Mouse (Mus musculus): ENCODE data around the gene Chmp6.

The Chmp6 gene

DNA sequence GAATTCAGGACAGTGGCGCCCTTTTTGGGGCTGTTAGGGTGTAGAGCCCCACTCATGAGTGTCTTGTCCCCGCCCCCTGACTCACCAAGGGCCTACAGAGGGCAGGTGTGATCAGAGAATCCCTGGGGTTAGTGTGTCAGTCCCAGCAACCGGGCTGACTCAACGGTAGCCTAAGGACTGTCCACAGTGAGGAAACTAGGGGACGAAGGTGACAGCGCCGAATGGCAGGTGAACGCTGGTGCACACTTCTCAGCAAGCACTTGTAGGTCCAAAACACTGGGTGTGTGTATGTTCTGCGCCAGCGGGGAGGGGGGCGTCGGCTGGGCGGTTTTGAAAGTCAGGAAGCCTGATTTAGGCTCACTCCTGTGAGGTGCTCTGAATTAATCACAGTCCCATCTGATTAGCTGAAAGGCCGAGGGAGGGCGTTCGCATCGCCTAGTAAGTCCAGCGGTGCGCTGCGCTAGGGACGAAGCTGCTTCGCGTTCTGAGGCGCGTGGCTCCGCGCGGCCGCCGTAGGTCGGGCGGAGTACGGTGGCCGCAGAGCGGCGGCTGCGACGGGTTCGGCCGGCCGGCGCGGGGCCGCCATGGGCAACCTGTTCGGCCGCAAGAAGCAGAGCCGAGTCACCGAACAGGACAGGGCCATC, at the start of gene Chmp6:
TSS of gene Chmp6 (plus strand) at position 151 of the 644 bp plus-strand sequence.
- peak; percentile 81 for DNase-seq (ENCODE audit: low spot score)

DNA sequence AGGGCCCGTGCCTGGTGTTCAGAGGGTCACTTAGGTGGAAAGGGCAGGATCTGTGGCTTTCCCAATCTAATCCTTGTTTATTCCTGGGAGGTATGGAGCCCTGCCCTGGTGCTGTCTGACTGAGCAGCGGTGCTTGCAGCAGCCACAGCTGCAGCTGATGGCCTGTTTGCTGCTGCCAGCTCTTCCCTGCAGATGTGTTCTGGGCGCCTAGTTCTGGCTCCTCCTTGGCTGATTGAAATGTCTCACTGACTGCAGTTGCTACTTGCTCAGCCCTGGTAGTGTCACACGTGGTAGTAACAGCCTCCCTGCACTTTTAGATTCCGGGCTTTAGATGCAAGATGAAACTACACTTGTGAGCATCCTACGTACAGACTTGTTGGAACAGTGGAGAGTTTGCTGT, 46.4 kb upstream of the Chmp6 start:
- no peak for DNase-seq (ENCODE audit: low spot score)

DNA sequence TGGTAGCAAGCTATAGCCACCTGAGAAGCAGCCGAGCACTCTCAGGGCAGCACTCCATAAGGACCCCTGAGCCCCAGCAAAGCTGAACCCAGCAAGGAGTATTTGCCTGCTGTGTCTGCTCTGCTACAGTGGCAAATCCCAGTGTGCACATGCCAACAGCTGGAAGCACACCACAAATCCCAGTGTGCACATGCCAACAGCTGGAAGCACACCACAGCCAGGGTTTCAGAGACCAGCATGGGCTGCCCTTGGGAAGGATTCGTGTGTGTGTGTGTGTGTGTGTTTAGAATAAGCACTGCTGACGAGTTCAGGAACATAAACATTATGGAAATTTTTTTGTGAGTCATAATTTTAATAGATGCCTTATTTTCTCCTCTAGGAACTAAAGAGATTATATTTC, 45.1 kb upstream of the Chmp6 start:
- DNase-seq (ENCODE audit: low spot score) = no peak

DNA sequence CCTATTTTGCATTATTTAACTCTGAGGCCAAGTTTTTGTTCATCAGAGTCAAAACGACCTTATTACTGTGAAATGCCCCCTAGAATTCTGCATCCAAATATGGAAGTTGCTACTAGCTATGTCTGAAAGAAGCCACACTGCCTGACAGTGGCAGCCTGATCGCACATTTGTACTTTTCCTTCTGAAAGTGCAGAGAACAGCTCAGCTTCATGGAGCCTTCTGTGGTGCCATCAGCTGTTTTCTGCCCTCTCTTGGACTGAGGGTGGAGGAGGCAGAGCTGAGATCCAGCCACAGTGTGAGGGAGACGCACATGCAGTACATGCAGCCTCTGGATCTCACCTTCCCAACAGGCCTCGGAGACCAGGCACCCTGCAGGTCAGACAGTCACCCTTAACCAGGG, 44.7 kb upstream of the Chmp6 start:
- no peak for DNase-seq (ENCODE audit: low spot score)

DNA sequence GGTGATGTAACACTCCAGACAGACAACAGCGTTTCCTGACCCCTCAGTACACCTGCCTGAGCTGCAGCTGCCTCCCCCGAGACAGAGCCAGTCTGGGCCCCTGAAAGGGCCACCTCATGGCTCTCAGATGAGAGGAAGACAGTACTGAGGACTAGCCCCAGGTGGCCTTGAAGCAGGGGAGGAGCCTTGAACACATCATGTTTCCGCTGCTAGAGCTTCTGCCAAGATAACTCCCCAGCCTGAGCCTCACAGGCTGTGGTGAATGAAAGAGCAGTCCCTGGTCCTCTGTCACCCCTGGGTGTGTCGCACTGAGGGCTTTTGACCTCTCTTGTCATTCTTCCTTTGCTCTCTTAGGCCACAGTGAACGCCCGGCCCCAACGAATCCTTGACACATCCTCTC, 42.1 kb upstream of the Chmp6 start:
- no peak for DNase-seq (ENCODE audit: low spot score)

DNA sequence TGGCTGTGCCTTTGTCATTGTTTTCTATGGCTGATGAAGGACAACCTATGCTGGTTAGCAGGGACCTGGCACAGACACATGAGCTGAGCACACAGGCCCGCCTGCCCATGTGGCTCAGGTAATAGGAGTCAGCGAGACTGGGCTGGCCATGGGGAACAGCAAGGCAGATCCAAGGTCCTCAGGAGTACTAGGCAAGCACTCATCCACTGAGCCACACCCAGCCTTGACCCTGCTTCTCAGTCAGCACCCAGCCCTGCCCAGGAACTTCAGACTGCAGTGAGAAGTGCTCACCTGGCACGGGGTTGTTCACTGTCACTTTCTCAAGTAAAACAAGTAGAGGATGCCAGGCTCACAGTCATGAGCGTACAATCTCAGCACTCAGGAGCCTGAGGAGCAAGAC, 39.6 kb upstream of the Chmp6 start:
- no peak for DNase-seq (ENCODE audit: low spot score)

DNA sequence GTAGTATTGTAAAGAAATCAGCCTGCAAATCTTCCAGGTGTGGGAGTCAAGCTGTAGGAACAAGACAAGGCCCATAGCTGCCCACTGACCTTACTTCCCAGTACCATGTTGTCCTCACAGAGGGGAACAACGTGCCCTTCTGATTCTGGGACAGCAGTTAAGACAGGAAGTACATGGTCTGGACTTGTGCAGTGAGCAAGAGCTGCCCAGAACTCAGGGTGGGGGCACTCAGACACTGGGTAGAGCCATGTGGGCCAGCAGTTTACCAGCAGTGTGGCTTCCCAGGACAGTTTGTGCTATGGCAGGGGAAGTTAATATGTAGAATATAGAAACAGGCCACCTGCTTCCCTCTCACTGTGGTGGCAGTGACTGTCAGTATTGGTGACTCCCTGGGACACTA, 38.4 kb upstream of the Chmp6 start:
- DNase-seq (ENCODE audit: low spot score) = no peak

DNA sequence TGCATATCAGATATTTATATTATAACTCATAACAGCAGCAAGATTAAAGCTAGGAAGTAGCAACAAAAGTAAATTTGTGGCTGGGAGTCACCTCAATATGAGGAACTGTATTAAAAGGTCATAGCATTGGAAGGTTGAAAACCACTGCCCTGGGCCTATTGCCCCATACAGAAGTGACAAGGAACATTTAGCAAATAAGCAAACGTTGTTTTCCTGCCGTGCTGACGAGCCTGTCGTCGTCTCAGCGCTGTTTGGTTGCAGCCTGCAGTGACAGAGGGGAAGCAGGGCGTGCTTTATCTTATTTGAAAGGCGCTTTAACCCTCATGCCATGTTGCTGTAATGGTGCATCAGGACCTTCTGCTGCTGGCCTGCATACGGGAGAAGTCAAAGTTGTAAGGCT, 37.6 kb upstream of the Chmp6 start:
- no peak for DNase-seq (ENCODE audit: low spot score)

DNA sequence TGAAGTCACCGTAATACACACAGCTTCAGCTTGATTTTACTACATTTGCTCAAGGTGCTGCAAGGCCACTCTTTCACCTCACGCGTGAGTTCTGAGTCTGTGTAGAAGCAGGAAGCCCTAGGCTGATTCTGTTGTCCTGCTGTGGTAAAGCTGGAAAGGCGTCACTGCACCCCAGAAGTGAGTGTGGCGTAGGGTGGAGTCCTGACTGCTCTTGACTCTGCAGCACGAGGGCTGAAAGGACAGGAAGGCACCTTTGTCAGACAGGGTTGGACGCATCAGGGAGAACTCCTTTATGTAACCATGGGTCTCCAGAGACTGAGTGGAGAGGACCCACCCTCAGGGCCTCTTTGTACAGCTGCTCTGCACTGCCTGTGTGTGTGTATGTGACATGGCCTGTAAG, 36.1 kb upstream of the Chmp6 start:
- DNase-seq (ENCODE audit: low spot score) = no peak

DNA sequence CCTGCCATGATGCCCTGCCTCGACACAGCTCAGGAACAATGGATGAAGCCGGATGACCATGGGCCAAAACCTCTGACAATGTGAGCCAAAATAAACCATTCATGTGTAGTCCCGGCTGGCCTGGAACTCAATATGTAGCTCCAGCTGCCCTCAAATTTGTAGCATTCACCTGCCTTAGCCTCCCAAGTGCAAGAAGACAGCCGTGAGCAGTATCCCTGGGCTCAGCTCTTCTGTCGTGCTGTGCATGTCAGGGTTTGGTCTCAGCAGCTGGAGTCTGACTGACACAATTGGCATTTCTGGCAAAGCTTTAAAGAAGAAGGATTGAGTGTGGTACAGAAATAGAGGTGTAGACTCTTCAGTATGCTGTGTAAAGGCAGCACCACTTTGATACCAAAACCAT, 33.7 kb upstream of the Chmp6 start:
- no peak for DNase-seq (ENCODE audit: low spot score)

DNA sequence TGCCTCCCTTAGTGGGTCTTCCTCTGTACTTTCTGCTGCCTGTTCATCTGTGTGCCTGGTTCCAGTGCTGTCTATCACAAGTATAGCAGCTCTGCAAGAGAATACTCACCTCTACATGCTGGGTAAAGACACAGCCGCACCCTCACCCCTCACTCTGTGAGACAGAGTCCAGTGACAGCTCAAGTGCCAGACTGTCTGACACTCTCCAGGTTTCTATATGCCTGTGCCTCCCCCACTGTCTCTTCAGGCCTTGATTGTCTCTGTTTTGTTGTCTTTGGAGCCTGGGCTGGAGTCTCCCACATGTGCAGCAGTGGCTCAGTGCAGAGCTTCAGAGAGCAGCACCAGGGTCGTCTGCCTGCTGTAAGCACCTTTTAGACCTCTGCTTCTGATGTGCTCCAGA, 29.6 kb upstream of the Chmp6 start:
- DNase-seq (ENCODE audit: low spot score) = no peak

DNA sequence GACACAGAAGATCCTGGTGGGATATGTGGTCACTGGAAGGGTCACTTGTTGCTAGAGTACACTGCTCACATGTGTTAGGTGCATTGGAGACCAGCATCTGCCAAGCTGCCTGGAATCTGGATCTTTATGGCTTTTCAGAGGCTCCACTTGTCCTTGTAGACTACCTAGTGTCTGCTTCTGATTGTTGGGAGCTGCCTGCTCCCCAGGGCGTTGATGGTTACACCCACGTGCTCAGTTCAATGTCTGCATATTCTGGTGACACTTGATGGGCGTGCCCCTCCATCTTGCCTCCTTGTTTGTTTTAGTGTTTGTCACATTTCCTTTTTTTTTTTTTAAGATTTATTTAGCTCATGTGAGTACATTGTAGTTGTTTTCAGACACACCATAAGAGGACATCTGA, 23.3 kb upstream of the Chmp6 start:
- DNase-seq (ENCODE audit: low spot score) = no peak

DNA sequence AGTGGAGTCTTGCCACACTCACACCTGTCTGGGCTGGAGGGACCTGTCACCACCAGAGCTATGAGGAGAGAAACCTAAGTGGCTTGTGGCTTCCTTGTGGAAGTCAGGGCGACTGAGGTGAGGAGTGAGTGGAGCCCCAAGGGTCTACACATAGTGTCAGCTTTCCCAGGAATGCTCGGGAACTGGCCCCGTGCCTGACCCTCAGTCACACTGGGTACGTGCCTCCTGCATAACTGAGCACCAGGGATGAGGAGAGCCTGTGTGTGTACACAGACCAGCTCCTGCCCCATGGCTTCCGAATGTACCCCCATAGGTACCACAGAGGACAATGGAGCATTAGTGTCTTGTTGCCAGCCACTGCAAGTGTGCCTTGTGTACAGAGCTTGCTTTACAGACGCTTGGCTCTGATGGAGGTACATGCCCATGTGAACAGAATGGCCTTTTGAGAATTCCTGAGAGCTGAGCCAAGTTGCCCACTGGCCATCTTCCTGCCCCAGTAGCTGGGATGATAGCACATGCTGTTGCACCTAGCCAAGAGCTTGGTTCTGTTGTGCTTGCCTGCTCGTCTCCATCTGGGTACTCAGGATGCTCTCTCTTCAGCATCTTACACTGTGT, 21.5 kb upstream of the Chmp6 start:
- no peak for DNase-seq (ENCODE audit: low spot score)

DNA sequence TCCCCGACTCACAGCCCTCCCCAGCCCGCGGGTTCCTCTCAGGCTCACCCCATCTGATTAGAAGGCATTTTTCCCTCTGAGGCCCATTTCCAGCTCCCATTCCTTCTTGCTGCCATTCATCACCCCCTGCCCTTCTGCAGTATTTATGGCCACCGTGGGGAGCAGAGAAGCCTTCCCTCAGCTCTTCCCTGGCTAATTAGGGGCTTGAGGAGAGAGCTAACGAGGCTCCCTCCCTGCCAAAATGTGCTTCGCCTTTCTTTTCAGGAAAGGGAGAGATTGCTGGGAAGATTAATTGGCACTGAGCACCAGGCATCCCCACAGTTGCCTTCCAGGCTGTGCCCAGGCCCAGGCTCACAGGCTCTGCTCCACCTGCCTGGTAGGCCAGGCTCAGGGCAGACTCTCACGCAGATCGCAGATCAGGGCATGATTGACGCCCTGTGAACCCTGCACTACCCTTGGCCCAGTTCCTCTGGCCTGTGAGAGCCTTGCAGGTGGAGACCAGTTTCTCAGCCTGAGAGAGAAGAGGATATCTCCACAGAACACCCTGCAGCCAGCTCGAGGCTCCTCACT, 19.5 kb upstream of the Chmp6 start:
- no peak for DNase-seq (ENCODE audit: low spot score)

DNA sequence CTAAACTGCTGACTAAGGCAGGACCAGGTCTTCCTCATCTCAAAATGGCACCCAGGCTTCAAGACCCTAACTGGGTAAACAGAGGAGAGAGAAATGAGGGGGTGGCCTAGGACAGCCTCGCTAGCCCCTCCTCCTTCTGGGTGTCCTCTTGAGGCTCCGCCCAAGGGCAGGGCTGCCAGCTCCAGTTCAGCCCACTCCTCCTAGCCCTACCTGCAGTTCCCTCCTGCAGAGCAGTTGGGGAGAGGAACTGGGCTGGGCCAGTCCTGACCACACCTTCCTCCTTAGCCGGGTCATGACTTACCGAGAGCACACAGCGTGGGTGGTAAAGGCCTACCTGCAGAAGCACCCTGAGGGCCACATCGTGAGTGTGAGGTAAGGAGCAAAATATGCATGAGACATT, 18.6 kb upstream of the Chmp6 start:
- peak; percentile 28 for DNase-seq (ENCODE audit: low spot score)

DNA sequence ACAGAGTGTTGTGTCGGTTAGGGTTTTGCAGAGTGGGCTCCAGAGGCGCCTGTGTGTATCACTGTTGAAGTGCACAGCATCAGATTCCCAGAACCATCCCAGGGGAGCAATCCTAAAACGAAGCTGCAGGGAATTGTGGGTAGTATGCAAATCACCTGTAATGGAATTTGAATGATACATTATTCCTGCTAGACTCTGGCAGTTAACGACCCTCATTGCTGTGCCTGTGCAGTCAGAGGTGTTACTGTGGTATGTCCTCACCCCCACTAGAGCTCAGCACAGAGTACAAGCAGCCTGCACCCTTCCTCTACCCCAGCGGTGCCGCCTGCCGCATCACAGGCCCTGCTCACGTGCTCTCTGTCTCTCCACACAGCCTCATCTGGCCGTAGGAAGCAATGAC, 16.2 kb upstream of the Chmp6 start:
- no peak for DNase-seq (ENCODE audit: low spot score)

DNA sequence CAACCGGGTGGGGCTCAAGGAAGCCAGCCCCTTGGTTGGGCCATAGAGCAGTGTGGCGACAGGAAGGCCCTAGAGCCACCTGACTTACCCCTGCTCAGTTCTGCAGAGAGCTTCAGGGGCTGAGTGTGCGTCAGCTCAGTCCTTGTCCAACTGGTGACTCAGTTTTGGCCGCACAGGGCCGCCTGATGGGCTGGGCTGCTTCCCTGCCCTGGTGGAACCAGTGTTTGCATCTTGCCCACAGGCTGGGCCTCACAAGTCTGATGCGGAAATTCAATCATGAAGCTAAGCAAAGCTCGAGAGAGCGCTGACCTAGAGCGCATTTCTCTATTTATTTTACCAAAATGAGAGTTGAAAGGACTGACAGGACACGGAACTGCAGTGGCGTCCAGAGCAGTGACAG, 14.3 kb upstream of the Chmp6 start:
- DNase-seq (ENCODE audit: low spot score) = no peak

DNA sequence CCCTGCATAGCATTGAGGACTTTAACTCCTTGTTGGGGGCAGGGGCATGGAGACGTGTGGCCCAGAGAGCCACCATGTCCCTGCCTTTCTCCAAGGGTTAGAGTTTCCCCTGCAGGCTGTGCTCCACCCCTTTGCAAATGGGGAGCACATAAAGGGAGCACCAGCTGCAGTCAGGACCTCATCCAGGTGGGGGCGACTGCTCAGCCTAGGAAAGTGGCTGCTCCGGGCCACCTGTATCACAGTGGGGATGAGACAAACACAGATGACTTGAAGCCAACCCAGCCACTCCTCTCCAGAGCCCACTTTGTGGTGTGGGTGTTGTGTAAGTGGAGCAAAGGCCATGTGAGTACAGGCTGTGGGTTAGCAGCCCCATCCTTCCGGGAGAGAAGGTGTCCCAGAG, 12.1 kb upstream of the Chmp6 start:
- DNase-seq (ENCODE audit: low spot score) = no peak

DNA sequence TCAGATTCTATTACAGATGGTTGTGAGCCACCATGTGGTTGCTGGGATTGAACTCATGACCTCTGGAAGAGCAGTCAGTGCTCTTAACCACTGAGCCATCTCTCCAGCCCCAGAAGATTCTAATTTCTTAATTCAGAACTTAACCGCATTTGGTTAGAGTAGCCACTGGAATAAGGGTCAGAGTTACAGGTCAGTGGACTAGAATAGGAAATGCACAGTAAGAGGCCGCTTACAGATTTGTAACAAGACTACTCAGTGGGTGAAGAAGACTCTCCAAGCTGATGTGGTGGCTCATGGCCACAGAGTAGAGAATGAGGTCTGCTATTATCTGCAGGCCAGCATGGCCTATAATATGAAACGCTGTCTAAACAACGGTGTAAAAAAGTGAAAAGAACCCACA, 10.3 kb upstream of the Chmp6 start:
- no peak for DNase-seq (ENCODE audit: low spot score)

DNA sequence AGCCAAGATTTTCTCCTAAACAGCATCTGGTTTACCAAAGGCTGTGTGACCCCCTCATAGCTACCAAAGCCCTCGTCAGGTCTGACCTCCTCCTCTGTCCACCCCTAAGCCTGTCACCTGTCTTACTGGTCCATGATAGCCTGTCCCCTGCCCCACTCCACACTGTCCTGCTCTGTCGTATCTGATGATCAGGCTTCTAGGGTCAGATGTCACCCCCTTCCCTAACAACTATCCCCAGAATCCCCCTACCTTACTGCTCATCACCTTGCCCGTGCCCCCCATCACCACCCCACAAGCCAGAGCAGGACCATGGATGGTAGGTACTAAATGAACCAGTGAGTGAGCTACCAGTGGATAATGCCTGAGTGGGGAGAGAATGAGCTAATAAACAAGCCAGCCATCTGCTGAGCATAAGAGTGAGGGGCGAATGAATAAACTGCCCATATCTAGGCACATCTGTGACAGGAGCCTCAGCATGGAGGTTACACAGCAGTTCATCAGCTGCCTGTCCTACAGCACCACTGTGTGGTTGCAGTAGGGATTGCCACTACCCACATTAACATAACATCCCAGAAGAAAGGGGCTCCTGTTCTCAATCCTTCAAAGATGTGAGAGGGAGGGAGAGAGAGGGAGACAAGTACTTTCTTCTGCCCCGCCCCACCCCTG, 8.5 kb upstream of the Chmp6 start:
- peak; percentile 46 for DNase-seq (ENCODE audit: low spot score)

DNA sequence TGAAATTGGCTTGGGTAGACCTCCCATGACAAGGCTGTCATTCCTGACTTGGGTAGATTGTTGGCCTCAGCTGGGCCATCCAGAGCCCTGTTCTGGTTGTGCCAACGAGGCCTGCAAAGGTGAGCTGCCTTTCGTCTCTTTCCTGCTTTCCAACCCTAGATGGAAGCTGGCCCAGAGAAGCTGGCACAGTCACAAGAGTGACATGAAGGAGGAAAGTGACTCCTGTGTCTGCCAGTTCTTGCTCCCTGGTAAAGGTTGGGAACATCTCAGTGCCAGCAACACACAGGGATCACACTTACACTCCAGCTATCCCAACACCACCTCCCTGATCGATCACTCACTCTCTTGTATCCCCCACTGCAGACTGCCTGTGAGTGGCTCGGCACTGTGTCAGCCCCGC, 7.4 kb upstream of the Chmp6 start:
- DNase-seq (ENCODE audit: low spot score) = no peak

DNA sequence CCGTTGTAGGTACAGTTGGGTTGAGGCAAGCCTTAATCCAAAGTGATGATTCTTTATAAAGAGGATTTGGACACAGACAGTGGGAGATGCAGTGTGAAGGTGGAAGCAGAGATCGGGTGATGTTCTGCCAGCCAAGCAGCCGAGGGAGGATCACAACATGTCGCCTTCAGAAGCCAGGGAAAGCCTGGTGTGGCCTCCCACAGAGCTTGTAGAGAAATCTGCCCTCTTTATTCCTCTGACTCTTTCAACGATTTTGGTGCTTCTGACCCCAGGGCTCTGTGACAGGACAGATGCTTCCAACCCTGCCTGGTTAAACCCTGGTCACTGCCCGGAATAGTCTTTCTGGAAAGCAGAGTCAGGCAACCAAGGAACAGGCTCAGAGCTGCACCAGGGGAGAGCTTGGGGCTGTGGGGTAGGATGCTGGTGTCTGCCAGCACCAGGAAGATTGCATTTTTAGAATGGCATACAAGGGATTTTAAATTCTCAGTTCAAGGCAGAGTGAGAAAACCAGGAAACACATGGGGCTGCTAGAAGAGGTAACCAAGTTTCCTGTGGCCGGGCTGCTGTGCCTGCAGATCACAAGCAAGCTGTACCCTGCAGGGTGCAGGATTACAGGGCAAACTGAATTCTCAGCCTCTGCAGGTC, 6.1 kb upstream of the Chmp6 start:
- no peak for DNase-seq (ENCODE audit: low spot score)

DNA sequence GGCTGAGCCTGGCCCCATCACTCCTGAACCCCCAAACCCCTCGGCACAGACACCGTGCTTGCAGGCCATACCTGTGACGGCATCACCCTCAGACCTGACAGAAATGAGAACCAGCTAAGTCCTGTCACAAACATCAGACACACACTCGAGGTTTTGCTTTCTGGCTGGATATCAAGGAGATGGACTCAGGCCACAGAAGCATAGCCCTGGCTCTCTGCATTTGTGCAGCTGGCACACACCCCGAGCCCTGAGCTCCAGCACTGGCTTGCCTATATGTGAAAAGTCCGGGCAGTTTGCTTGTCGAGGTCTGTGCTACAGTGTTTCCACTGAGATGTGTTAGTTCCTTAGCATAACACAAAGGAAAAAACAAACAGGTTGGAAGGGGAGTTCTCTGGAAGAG, 5.5 kb upstream of the Chmp6 start:
- no peak for DNase-seq (ENCODE audit: low spot score)
